Mouse (Mus musculus): Measurements from ENCODE around the gene Ints6. TPM values are rescaled to one million over a fixed set of nuclear protein-coding genes. Genes with fewer than 3 reads are reported as not detected.

Ints6 gene
- 21.1 and 23.2 TPM in 2 replicates for polyA plus RNA-seq (2015; fragmentation: Nextera tagmentation; extraction: Ambion mirVana)

- WGBS: under 1% methylated on average over 65 of the region's 72 CpGs
- H3K4me2 ChIP-seq (replicated peaks): peak within 1 kb of the TSS; percentile 57
- H3K9me3 ChIP-seq (replicated peaks): no peaks in the 10 kb centered on the region
- H3K9ac ChIP-seq: peak within 1 kb of the TSS; percentile 99
- H3K27ac ChIP-seq (replicated peaks): peak within 1 kb of the TSS; percentile 99
- H3K27me3 ChIP-seq: no peaks in the 10 kb centered on the region
- ATAC-seq (ENCODE audit: insufficient number of reproducible peaks, low FRiP score, low TSS enrichment, low read depth): peak; percentile 99
- H3K36me3 ChIP-seq: peaks cover 7% of the 10 kb centered on the region; the same call in 1 of the 2 replicates
- H3K4me3 ChIP-seq (replicated peaks): peak within 1 kb of the TSS; percentile 98
- H3K4me1 ChIP-seq: peaks cover 8% of the 10 kb centered on the region; the same call in 1 of the 2 replicates
These were observed at the start of gene Ints6 for GRCm38 (mm10) chr14:62761036-62761881. TSS of gene Ints6 (minus strand) at chr14:62761169.

GRCm38 (mm10) chr14:62808661-62809523, 47.9 kb upstream of the Ints6 start:
- 62% methylated on average over 7 of the region's 7 CpGs for WGBS
- no peak overlapping the region for H3K4me2 ChIP-seq (replicated peaks)
- H3K9me3 ChIP-seq (replicated peaks): no peaks in the 10 kb centered on the region
- ATAC-seq (ENCODE audit: insufficient number of reproducible peaks, low FRiP score, low TSS enrichment, low read depth): no peak
- H3K27me3 ChIP-seq: no peaks in the 10 kb centered on the region
- H3K9ac ChIP-seq: no peak overlapping the region
- H3K4me3 ChIP-seq (replicated peaks): no peak overlapping the region
- H3K27ac ChIP-seq (replicated peaks): no peak overlapping the region
- no peaks in the 10 kb centered on the region for H3K4me1 ChIP-seq
- H3K36me3 ChIP-seq: no peaks in the 10 kb centered on the region

GRCm38 (mm10) chr14:62806921-62807320, 46.0 kb upstream of the Ints6 start:
- WGBS: 62% methylated on average over 3 of the region's 3 CpGs
- Histone ChIP-seq H3K4me3 (replicated peaks) (no peak overlapping the region), H3K9me3 (replicated peaks) (no peaks in the 10 kb centered on the region), H3K4me2 (replicated peaks) (no peak overlapping the region), H3K27me3 (no peaks in the 10 kb centered on the region), H3K4me1 (no peaks in the 10 kb centered on the region), H3K27ac (replicated peaks) (no peak overlapping the region), H3K36me3 (no peaks in the 10 kb centered on the region), H3K9ac (no peak overlapping the region)
- no peak for ATAC-seq (ENCODE audit: insufficient number of reproducible peaks, low FRiP score, low TSS enrichment, low read depth)

- no peaks in the 10 kb centered on the region for H3K9me3 ChIP-seq (replicated peaks)
- H3K4me2 ChIP-seq (replicated peaks): no peak overlapping the region
- no peak overlapping the region for H3K27ac ChIP-seq (replicated peaks)
- ATAC-seq (ENCODE audit: insufficient number of reproducible peaks, low FRiP score, low TSS enrichment, low read depth): no peak
- WGBS: 68% methylated on average over 5 of the region's 5 CpGs
- no peak overlapping the region for H3K9ac ChIP-seq
- H3K4me3 ChIP-seq (replicated peaks): no peak overlapping the region
- peaks cover 5% of the 10 kb centered on the region; the same call in 1 of the 2 replicates for H3K4me1 ChIP-seq
- H3K36me3 ChIP-seq: no peaks in the 10 kb centered on the region
- H3K27me3 ChIP-seq: no peaks in the 10 kb centered on the region
These were observed 42.2 kb upstream of the Ints6 start for GRCm38 (mm10) chr14:62803204-62803603.

- Histone ChIP-seq H3K36me3 (no peaks in the 10 kb centered on the region), H3K4me1 (peaks cover 5% of the 10 kb centered on the region; the same call in 1 of the 2 replicates), H3K27ac (replicated peaks) (no peak overlapping the region), H3K9me3 (replicated peaks) (no peaks in the 10 kb centered on the region), H3K9ac (no peak overlapping the region), H3K4me3 (replicated peaks) (no peak overlapping the region), H3K27me3 (no peaks in the 10 kb centered on the region), H3K4me2 (replicated peaks) (no peak overlapping the region)
- 64% methylated on average over 3 of the region's 3 CpGs for WGBS
- ATAC-seq (ENCODE audit: insufficient number of reproducible peaks, low FRiP score, low TSS enrichment, low read depth): no peak
These were observed 39.8 kb upstream of the Ints6 start for GRCm38 (mm10) chr14:62800791-62801190.

GRCm38 (mm10) chr14:62798608-62799101, 37.7 kb upstream of the Ints6 start:
- Histone ChIP-seq H3K4me1 (peaks cover 5% of the 10 kb centered on the region; the same call in 1 of the 2 replicates), H3K4me2 (replicated peaks) (peak overlapping the region; percentile 21; the same call in 1 of the 2 replicates), H3K4me3 (replicated peaks) (no peak overlapping the region), H3K36me3 (no peaks in the 10 kb centered on the region), H3K9me3 (replicated peaks) (no peaks in the 10 kb centered on the region), H3K27ac (replicated peaks) (no peak overlapping the region), H3K9ac (no peak overlapping the region), H3K27me3 (no peaks in the 10 kb centered on the region)
- peak; percentile 47 for ATAC-seq (ENCODE audit: insufficient number of reproducible peaks, low FRiP score, low TSS enrichment, low read depth)
- 3% methylated on average over 4 of the region's 4 CpGs for WGBS

GRCm38 (mm10) chr14:62795719-62796118, 34.8 kb upstream of the Ints6 start:
- no peak overlapping the region for H3K4me2 ChIP-seq (replicated peaks)
- no peaks in the 10 kb centered on the region for H3K36me3 ChIP-seq
- no peak overlapping the region for H3K4me3 ChIP-seq (replicated peaks)
- WGBS: 76% methylated on average over 7 of the region's 7 CpGs
- no peak for ATAC-seq (ENCODE audit: insufficient number of reproducible peaks, low FRiP score, low TSS enrichment, low read depth)
- no peaks in the 10 kb centered on the region for H3K27me3 ChIP-seq
- H3K4me1 ChIP-seq: peaks cover 5% of the 10 kb centered on the region; the same call in 1 of the 2 replicates
- H3K27ac ChIP-seq (replicated peaks): no peak overlapping the region
- no peak overlapping the region for H3K9ac ChIP-seq
- no peaks in the 10 kb centered on the region for H3K9me3 ChIP-seq (replicated peaks)

- Histone ChIP-seq H3K4me1 (no peaks in the 10 kb centered on the region), H3K4me3 (replicated peaks) (no peak overlapping the region), H3K9ac (no peak overlapping the region), H3K27me3 (no peaks in the 10 kb centered on the region), H3K27ac (replicated peaks) (no peak overlapping the region), H3K36me3 (no peaks in the 10 kb centered on the region), H3K4me2 (replicated peaks) (no peak overlapping the region), H3K9me3 (replicated peaks) (no peaks in the 10 kb centered on the region)
- no peak for ATAC-seq (ENCODE audit: insufficient number of reproducible peaks, low FRiP score, low TSS enrichment, low read depth)
- 66% methylated on average over 4 of the region's 4 CpGs for WGBS
These were observed 28.3 kb upstream of the Ints6 start for GRCm38 (mm10) chr14:62789282-62789681.

GRCm38 (mm10) chr14:62782981-62783380, 22.0 kb upstream of the Ints6 start:
- 71% methylated on average over 5 of the region's 5 CpGs for WGBS
- Histone ChIP-seq H3K9ac (no peak overlapping the region), H3K27ac (replicated peaks) (no peak overlapping the region), H3K27me3 (no peaks in the 10 kb centered on the region), H3K4me3 (replicated peaks) (no peak overlapping the region), H3K4me2 (replicated peaks) (no peak overlapping the region), H3K9me3 (replicated peaks) (no peaks in the 10 kb centered on the region), H3K36me3 (no peaks in the 10 kb centered on the region), H3K4me1 (no peaks in the 10 kb centered on the region)
- no peak for ATAC-seq (ENCODE audit: insufficient number of reproducible peaks, low FRiP score, low TSS enrichment, low read depth)

- Histone ChIP-seq H3K4me1 (no peaks in the 10 kb centered on the region), H3K9ac (no peak overlapping the region), H3K4me2 (replicated peaks) (no peak overlapping the region), H3K36me3 (no peaks in the 10 kb centered on the region), H3K4me3 (replicated peaks) (no peak overlapping the region), H3K27ac (replicated peaks) (no peak overlapping the region), H3K27me3 (no peaks in the 10 kb centered on the region), H3K9me3 (replicated peaks) (no peaks in the 10 kb centered on the region)
- WGBS: 85% methylated on average over 9 of the region's 9 CpGs
- ATAC-seq (ENCODE audit: insufficient number of reproducible peaks, low FRiP score, low TSS enrichment, low read depth): no peak
These were observed 19.7 kb upstream of the Ints6 start for GRCm38 (mm10) chr14:62780520-62781316.

Data from embryonic facial prominence, embryonic 15.5 days (tissue).